Mouse (Mus musculus): ENCODE data around the gene Tead1.
"Not testable (repeated sequence)": the region's sequence is repeated elsewhere in the genome, so short reads cannot be mapped to it uniquely, and the experiment has no call there.

Tead1 gene

DNA sequence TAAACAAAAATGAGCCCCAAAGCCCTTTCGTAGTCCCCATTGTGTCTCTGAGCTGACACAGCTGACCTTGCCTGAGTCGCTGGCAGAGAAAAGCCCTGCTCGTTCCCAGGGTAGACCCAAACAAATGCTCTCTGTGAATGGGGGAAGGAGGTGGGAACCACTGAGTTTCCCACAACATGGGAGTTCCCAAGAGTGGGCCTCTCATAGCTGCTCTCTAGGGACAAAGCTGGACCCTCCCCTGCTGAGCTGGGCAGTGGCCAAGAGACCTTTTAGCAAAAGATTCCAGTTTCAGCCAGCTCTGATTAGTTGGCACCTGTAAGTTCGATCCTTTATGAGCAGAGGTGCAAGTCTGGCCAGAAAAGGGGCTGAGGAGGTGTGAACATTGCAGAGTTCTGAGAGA lies 243.7 kb downstream of the Tead1 start:
- DNase-seq (ENCODE audit: low read depth): no peak

DNA sequence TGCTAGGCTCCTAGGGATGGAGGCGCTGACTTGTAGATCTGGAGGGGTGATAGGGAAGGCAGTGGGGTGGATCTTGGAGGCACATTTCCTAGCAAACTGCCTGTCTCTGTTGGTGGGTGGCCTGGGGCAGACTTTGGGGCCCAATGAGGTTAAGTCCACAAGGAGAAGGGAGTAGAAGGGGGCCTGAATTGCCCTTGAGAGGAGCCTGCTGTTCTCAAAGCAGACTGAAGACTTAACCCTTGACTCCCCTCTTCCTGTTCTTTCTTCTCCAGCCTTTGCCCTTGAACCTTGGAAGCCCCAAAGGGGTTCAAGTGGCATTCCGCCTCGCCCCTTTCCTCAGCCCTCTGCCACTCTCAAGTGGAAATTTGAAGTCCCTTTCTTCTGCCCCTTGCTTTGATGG lies 244.6 kb downstream of the Tead1 start:
- no peak for DNase-seq (ENCODE audit: low read depth)

DNA sequence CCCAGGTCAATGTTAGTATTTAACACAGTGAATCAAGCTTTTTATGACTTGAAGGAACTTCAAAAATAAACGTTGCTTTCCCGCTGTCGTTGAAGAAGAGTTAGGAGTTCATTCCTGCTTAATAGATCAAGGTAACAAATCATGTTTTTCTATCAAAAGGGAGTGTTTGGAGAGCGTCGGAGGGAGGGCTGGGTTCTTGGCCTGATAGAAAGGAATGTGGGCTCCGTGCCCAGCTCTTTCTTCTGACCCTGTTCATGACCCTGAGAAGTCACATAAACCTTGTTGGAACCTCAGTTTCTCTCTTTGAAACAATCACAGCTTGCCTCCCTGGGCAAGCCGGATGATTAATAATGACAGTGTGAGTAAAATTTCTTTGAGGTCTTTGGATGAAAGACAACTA lies 251.6 kb downstream of the Tead1 start:
- DNase-seq (ENCODE audit: low read depth): no peak

DNA sequence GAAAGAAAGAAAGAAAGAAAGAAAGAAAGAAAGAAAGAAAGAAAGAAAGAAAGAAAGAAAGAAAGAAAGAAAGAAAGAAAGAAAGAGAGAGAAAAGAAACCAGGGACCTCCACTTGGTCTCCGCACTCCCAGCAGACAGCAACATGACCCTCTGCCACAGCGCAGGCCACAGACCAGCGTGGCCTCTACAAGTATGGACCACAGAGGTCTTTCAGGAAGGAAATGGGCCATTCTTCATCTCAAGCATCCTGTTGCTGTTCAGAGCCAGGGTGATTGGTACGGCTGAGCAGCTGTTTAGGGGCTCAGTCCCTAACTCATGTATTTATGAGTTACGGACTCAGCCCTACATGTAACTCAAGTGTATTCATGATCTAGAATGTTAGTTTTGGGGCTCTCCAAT lies 256.8 kb downstream of the Tead1 start:
- not testable (repeated sequence) for DNase-seq (ENCODE audit: low read depth)

DNA sequence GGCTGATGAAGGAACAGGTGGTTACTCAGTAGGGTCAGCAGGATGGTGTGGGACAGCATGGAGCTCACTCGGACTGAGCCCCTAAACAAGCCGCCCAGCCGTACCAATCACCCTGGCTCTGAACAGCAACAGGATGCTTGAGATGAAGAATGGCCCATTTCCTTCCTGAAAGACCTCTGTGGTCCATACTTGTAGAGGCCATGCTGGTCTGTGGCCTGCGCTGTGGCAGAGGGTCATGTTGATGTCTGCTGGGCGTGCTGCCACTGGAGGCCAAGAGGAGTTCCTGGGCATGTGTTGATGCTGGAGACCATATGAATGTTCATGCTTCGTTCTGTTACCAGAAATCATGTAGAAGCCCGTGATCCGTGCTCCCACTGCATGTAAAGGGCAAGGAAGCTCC lies 258.0 kb downstream of the Tead1 start:
- no peak for DNase-seq (ENCODE audit: low read depth)

DNA sequence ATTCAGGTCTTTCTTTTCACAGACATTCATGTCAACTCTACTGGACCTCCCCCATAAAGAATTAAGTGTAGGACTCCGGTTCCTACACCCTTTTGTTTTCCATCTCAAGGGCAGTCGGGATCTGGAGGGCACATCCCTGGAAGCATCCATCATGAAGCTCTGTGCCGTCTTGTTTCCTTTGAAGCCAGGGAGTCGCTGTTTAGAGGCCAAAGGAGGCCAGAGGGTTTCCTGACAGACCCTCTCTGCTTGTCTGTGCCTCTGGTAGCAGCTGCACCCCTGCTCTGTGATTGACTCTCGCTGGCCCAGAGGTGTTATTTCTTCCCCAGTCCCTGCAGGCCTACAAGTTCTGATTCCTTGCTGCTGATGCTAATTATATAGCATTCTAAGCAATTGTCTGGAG lies 259.8 kb downstream of the Tead1 start:
- no peak for DNase-seq (ENCODE audit: low read depth)

DNA sequence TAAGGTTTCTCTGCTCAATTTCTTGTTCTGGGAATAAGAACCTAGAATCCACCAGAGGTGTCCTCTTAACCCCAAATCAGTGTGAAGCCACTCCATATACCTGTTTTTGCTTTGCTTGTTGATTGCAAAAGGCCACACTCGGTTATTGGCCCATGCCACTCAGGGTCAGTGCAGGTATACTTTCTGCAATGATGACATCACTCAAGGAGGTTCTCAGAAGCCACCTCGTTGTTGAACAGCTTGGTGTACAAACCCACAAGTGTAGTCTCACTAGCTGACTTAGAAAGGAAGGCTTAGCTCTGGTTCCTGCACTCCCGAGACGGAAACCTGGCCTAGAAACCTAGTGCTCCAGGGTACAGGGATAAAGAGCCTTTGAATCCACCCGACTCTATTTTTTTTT lies 263.4 kb downstream of the Tead1 start:
- DNase-seq (ENCODE audit: low read depth): no peak

DNA sequence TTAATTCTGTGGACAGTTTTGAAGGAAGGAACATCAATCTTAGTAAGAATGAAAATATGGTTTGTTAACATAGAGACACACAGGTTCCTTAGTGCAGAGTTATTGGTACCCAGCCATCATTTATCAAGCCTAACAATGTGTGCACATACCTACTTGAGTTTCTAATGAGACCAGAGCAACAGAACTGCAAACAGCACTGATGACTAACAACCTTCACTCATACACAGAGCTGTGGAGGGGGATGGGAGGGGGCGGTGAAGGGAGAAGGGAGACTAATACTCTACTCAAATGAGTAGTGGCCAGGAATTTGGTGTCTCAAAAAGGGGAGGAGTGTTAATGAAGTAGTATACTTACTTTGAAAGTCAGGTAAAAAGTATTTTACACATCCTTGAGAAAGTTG lies 263.9 kb downstream of the Tead1 start:
- no peak for DNase-seq (ENCODE audit: low read depth)

DNA sequence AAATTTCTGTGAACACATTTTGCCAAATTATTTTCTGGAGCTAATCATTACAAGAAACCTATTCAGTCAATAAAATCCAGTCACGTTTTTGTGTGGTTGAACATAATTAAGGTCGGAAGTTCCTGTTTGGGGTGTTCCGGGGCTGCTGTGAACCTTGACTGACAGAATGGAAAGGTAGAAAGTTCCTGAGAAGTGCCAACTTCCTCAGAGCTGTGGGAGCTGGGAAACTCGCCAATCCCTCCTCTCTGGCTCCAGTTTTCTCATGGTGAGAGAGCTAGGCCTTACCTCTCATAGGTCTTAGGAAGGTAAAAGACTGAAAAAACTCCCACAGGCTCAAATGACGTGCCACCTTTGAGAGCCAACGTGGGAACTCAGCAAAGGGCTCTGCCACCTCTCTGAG lies 267.6 kb downstream of the Tead1 start:
- no peak for DNase-seq (ENCODE audit: low read depth)

DNA sequence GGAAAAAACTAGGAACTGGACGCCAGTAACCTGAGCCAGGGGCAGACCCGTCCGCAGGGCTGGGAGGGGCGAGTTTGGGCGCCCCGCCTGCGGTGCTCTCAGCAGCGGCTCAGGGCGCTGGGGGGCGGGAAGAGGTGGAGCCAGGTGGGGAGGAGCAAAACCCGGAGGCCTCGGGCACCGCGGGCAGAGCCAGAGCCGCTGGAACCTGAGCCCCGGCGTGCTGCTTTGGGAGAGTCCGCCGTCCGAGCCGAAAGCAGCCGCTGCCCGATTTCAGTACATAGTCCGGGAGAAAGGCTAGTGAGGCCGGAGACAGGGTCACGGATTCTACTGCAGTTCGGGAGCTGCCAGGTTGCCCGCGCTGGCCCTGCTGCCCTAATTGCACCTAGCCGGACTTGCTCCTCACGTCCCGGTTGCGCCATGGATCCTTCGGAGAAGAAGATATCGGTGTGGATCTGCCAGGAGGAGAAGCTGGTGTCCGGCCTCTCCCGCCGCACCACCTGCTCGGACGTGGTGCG lies 274.7 kb downstream of the Tead1 start, which contains the start of gene Rassf10:
Rassf10 (plus strand) TSS at position 186 of the 515 bp plus-strand sequence.
- DNase-seq (ENCODE audit: low read depth): no peak

DNA sequence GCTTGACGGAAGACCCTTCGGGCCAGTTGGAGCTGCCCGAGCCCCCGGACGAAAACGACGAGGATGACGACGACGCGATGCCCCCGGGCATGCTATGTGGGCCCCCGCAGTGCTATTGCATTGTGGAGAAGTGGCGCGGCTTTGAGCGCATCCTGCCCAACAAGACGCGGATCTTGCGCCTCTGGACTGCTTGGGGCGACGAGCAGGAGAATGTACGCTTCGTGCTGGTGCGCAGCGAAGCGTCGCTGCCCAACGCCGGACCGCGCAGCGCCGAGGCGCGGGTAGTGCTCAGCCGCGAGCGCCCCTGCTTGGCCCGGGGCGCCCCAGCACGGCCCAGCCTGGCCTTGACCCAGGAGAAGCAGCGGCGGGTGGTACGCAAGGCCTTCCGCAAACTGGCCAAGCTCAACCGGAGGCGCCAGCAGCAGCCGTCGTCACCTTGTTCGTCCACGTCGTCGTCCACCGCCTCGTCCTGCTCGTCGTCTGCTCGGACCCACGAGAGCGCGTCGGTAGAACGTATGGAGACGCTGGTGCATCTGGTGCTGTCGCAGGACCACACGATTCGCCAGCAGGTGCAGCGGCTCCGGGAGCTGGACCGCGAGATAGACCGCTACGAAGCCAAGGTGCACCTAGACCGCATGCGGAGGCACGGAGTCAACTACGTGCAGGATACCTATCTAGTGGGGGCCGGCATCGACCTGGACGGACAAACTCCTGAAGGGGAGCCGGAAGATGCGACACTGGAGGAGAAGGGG lies 275.4 kb downstream of the Tead1 start:
- DNase-seq (ENCODE audit: low read depth): no peak

DNA sequence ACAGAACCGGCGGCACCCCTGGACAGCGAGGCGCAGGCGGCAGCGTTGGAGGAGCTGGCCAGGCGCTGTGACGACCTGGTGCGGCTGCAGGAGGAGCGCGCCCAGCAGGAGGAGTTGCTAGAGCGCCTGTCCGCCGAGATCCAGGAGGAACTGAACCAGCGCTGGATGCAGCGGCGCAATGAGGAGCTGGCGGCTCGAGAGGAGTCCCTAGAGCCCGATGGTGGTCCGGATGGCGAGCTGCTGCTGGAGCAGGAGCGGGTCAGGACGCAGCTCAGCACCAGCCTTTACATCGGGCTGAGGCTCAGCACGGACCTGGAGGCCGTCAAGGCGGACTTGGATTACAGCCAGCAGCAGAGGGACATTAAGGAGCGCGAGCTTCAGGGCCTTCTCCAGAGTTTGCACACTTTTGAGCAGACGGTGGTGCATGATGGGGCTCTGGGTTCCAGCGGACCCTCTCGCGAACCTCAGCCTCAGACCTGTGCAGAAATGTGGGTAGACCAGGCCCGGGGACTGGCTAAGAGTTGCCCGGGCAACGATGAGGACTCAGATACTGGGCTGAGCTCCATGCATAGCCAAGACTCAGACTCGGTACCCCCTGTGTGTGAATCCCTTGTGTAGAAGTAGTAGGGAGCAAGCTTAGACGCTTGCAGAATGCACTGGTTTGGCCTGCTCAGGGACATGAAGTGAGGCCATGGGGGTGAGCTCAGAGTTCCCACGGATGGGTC lies 276.1 kb downstream of the Tead1 start:
- no peak for DNase-seq (ENCODE audit: low read depth)

DNA sequence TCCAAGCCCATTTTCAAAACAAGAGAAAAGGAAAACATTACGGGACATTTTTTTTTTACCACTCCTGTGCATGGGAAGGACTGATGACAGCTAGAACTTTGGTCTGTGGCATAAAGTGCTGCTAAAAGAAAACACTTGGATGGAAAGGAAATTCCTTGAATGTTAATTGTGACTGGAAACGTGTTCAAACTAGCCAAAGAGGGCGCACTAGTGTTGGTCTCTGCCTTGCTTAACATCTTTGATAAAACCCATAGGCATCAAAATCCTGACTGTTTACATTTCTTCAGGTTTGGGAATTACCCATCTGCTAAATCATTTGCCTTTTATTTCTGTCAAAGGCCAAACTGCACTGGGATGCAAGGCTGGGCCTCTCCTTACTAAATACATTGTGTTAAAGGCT lies 276.8 kb downstream of the Tead1 start:
- DNase-seq (ENCODE audit: low read depth): no peak

Measured in 416B (cell line).